Mouse (Mus musculus) cerebellum, adult 18-20 months (tissue): Measurements from ENCODE around the gene Rfc2.

Experiments
- DNase-seq, 2 experiments: peaks; one replicate each; pipeline ENCODE4 v3.0.0; 2021

Rfc2 gene

GRCm38 (mm10) chr5:134567445-134567844 lies 13.7 kb upstream of the Rfc2 start:
- no peak for DNase-seq

GRCm38 (mm10) chr5:134568030-134568429 lies 13.1 kb upstream of the Rfc2 start:
- DNase-seq: no peak

DNA sequence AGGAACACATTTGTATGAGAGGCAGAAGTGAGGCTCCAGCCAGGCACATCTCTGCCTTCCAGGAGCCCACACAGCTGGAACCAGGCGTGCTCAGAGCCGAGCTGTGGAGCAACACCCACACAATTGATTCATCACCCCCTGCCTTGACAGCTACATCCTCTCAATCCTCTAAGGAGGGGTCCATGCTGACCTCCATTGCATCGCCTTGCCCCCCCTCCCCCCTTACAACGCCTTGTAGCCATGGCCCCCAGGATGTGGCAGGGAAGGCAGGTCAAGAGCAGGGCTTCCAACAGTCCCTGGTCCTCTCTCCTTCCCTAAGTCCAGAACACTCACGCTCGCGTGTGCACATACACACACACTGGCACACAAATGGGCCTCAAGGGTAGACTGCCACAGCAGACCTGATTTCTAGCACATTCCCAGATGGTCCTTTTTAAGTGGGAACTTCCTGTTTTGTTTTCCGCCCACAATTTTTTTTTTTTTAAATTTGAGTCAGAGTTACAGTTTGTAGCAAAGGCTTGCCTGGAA lies 12.1 kb upstream of the Rfc2 start:
- no peak for DNase-seq

- peak; percentile 61 to 63 for DNase-seq
Measured at GRCm38 (mm10) chr5:134571730-134572507, 9.2 kb upstream of the Rfc2 start.

DNA sequence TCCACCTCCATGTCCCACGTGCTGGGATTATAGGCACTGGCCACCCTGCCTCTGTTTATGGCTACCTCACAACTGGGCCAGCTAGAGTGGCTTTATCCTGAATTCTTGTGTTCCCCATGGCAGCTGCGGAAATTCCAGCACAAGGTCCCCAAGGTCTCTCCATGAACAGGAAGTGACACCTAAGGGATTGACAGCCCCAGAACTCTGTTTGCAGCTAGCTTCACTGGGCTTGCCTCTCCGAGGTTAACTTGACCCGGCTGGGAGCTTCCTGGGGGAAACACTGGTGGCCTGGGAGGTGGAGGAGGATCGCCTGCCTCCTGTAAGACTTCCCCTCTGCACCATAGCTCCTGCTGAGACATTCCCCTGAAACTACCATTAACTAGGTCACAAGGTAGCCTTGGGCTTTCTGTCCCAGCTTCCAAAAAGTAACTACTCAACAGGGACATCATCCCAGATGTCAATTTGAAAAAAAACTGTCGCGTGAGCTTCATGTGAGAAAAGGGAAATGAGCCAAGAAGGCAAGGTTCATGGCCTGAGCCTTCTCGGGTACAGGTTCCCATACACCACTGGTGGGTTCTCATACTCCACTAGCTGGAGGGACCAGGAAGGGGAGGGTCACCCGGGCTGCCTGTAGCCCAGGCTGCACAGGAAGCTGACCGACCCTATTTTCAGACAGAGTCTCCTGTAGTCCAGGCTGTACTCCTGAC lies 8.5 kb upstream of the Rfc2 start:
- DNase-seq: no peak

DNA sequence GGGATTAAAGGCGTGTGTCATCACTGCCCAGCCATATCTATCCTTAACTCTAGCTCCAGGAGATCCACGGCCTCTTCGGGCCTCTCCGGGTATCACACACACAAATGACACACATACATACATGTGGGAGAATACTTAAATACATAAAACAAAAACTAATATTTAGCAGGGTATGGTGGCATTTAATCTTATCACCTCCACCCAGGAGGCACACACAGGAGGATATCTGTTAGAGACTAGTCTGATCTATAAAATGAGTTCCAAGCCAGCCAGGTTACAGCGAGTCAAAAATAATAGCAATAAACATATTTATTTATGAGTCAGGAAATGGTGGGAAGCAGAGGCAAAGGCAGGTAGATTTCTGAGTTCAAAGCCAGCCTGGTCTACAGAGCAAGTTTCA lies 5.3 kb upstream of the Rfc2 start:
- DNase-seq: no peak

DNA sequence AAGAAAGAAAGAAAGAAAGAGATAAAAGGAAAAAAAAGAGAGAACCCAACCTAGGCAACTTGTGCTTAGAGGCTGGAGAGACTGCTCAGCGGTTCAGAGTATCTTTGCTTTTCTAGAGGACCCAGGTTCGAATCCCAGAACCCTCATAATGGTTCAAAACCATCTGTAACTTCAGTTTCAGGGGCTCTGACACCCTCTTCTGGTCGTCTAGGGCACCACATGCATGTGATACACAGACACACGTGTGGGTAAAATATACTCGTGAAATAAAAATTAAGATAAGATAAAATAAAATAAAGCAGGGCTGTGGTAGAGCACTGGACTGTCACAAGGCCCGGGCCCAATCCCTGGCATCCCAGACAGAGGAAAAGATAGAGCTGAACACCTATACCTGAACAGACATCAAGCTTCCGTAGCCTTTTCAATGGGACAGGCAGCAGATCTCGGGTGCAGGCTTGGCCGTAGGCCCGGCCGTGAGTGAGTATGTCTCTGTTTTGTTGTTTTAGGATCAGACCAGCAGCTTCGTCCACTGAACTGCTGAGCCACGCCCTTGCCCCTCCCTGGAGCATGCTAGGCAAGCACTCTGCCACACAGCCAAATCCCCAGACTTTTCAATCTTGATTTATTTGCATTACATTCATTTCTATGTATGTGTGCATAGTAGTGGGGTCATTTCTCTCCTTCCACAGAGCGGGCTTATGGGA lies 4.5 kb upstream of the Rfc2 start:
- no peak for DNase-seq

DNA sequence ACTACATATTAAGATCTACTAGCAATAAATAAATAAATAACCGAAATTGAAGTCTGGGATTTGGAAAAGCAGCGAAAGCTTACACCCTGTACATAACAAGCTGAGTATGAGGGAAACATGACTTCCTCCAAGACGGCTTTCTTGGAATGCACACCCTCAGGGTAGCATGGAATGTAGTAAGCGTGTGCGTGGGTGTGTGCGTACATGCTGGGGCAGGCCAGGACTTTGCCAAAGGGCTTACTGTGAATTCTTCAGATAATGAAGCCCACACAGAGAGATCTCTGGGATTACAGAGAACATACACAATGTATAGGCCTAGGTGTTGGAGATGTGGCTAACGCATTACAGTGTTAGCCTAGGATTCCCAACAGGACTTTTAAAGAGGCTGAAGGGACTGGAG lies 3.6 kb upstream of the Rfc2 start:
- no peak for DNase-seq

DNA sequence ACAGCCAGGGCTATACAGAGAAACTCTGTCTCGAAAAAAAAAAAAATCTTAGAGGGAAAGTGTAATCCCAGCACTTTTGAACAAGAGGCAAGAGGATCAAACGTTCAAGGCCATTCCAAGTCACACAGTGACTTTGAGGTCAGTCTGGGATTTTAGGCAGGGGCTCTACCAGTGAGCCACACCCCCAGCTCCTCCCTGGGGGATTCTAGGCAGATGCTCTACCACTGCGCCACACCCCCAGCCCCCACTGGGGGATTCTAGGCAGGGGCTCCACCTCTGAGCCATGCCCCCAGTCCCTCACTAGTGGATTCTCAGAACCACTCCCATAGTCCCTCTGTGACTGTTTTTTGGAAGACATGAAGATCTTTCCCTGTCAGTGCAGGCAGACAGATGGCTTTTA lies 2.0 kb upstream of the Rfc2 start:
- no peak for DNase-seq

GRCm38 (mm10) chr5:134582221-134582907 lies 1.2 kb downstream of the Rfc2 start:
- peak; percentile 97 to 99 for DNase-seq

DNA sequence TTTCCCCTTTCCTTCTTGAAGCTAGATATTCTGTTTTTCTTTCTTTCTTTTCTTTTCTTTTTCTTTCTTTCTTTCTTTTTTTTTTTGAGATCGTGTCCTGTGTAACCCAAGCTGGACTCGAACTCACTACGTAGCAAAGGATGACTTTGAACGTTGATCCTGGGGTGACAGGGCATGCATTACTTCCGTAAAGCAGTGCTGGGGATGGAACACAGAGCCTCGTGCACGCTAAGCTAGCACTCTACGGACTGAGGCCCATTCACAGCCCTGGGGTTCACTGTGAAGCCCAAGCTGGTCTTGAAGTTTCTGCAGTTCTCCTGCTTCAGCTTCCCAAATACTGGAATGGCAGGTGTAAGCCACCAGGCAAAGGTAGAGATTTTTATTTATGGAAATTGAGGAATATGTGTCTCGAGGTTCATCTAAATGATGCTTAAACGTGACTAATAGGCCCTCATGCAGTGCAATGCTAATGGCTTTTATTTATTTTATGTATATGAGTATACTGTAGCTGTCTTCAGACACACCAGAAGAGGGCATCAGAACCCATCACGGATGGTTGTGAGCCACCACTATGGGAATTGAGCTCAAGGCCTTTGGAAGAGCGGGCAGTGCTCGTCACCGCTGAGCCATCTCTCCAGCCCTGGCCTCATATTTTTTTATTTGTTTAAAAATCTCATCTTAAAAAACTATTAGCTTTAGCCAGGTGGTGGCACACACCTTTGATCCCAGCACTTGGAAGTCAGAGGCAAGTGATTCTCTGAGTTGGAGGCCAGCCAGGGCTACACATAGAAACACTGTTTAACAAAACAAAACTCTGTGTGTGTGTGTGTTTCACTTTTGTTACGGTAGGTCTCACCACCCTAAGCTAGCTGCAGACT lies 2.1 kb downstream of the Rfc2 start:
- DNase-seq: peak in 1 of 2 experiments; percentile 12

DNA sequence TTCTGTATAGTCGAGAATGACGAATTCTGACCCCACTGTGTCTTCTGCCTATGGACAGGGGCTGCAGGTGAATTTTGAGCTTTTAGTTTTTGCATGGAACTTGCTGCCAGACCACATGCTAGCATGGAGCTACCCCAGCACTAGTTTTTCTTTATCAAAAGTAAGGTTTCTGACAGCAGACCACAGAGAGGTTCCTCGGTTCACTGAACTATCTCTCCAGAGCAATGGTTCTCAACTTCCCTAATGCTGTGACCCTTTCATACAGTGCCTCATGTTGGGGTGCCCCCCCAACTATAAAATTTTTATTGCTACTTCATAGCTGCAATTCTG lies 2.7 kb downstream of the Rfc2 start:
- no peak for DNase-seq

DNA sequence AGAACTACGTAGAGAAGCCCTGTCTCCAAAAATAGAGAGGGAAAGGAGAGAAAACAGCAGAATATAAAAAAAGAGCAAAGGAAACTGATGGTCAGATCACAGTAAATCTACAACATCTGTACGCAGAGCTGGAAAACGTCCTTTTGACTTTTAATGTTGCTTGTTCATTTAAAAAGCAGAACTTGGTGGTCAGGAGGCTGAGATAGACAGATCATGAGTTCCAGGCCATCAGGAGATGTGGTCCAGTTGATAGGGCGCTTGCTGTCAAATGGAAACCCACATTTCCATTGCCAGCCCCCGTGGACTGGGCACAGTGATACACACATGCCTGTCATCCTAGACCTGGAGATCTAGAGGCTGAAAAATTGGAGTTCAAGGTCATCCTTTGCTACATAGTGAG lies 3.6 kb downstream of the Rfc2 start:
- no peak for DNase-seq

DNA sequence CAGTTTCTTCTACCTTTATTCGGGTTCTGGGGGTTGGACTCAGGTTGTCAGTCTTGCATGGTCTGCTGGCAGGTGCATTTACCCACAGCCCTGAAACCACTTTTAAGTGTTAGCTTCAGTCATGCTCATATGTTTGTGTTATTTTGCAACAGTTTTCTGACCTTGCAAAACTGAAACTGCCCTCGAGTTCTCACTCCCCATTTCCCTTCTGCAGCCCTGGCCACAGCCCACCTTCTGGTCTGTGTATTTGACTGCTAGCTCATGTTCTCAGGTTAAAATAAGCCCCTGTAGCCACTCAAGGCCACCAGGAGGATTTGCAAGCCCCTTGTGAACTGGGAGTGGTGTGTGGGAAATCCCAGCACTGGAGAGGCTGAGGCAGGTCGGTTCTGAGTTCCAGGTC lies 8.7 kb downstream of the Rfc2 start:
- DNase-seq: no peak

- DNase-seq: peak; percentile 34 to 39
Measured at GRCm38 (mm10) chr5:134592026-134592581, 10.9 kb downstream of the Rfc2 start.

- DNase-seq: no peak
Measured at GRCm38 (mm10) chr5:134593093-134593492, 11.9 kb downstream of the Rfc2 start.

DNA sequence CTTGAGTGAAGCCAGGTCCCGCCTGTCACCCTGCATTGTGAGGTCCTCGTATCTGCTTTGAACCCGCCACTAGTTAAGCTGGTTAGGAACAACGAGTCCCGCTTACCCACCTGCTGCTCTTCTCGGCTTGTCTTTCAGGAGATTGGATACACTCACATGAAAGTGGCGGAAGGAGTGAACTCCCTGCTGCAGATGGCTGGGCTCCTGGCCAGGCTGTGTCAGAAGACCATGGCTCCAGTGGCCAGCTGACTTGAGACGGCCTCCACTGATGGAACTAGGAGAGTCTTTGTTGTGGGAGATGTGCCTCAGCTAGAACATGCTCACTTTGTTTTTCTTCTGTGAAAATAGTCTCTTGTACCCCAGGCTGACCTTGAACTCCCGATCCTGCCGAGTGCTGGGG lies 16.5 kb downstream of the Rfc2 start:
- DNase-seq: no peak

- no peak for DNase-seq
Measured at GRCm38 (mm10) chr5:134604376-134604775, 23.2 kb downstream of the Rfc2 start.

GRCm38 (mm10) chr5:134606314-134606713 lies 25.1 kb downstream of the Rfc2 start:
- no peak for DNase-seq

DNA sequence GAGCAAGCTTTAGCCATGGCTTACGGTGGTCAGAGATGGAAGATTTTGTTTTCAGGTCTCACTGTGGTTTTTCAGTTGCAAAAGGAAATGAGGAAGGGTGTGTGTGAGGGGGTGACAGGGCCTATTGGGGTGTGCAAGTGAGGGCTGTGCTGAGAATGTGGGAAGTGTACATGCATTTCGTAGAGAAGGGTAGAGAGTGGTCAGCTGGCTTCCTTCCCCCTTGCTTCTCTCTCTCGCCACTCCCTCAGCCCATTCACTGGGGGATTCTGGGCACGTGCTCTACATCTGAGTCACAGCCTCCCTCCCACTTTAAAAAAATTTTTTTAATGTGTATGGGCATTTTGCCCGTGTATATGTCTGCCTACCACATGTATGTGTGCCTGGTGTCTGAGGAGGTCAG lies 26.0 kb downstream of the Rfc2 start:
- no peak for DNase-seq

DNA sequence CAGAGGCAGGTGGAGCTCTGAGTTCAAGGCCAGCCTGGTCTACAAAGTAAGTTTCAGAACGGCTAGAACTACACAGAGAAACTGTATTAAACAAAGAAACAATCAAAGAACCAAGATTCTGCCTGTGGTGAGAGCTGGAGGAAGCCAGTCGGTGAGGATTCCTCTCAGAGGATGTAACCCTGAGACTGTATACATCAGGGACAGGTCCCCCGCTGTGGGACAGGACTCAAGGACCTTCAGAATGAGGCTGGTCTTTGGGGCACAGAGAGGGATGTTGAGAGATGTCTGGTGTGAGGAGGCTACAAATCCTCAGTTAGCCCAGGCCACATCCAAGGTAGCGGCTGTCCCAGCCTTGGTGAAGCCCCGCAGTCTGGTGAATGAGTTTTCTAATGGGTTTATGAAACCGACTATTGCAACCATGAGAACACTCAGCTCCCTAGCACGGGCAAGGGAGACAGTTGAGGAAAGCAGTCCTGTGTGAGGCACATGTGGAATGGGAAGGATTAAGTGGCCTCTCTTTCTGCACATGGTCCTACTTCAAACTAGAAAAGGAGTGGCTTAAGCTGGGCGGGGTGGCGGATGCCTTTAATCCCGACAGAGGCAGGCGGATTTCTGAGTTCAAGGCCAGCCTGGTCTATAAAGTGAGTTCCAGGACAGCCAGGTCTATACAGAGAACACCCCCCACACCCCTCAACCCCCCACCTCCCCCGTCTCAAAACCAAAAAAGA lies 28.9 kb downstream of the Rfc2 start:
- no peak for DNase-seq
